Mouse (Mus musculus): Measurements from ENCODE around the gene Ppp1r13b.

DNA sequence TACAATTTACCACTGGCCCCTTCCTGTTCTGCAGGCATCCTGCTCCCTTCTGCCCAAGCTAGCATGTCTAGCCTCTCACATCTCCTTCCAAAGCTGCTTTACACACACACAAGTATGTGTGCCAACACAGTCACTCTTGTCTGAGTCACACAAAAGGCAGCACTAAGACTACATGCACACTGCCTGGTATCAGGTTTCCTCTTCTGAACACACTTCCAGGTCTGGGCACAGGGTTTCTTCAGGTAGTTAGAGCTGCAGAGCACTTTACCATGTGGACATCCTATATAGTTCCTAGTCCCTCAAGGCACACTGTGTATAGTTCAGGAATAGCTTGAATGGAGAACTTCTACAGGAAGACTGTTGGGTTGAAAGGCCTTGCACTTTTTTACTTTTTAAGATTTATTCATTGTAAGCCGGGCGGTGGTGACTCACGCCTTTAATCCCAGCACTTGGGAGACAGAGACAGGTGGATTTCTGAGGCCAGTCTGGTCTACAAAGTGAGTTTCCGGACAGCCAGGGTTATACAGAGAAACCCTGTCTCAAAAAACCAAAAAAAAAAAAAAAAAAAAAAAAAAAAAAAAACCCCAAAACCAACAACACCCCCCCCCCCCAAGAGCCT is 43.6 kb downstream of the Ppp1r13b start:
- TF ChIP-seq GATA1 (IDR thresholded peaks at IDR 0.05; ENCODE audit: low read length), result no peak
- TF ChIP-seq TAL1 (IDR thresholded peaks at IDR 0.05; ENCODE audit: low read length), result no peak
